Mouse (Mus musculus) MEL-GATA-1-ER (cell line): ENCODE results near the gene Crip2.

Source experiments
- DNase-seq: peaks from one replicate; pipeline ENCODE4 v3.0.0-alpha.2; 2012; ENCODE audit warnings: low read depth; ENCODE audit errors: extremely low read depth

Gene Crip2

GRCm38 (mm10) chr12:113139908-113140615 lies at the start of gene Crip2:
Gene Crip2, plus strand, starts transcription at chr12:113140236.
- DNase-seq, result peak; percentile 95

- no peak for DNase-seq
Observed at GRCm38 (mm10) chr12:113097040-113097439, 43.0 kb upstream of the Crip2 start.

- no peak for DNase-seq
Observed at GRCm38 (mm10) chr12:113097749-113098281, 42.2 kb upstream of the Crip2 start, which contains the start of gene Mta1. Gene Mta1, plus strand, starts transcription at chr12:113098278.

GRCm38 (mm10) chr12:113098530-113099151 lies 41.4 kb upstream of the Crip2 start:
- DNase-seq, result no peak

GRCm38 (mm10) chr12:113099470-113100237 lies 40.4 kb upstream of the Crip2 start:
- no peak for DNase-seq

- no peak for DNase-seq
Observed at GRCm38 (mm10) chr12:113100448-113101076, 39.5 kb upstream of the Crip2 start.

GRCm38 (mm10) chr12:113101251-113101960 lies 38.6 kb upstream of the Crip2 start:
- DNase-seq, result no peak

GRCm38 (mm10) chr12:113102461-113102860 lies 37.6 kb upstream of the Crip2 start:
- peak; percentile 53 for DNase-seq

- no peak for DNase-seq
Observed at GRCm38 (mm10) chr12:113103846-113104451, 36.1 kb upstream of the Crip2 start.

GRCm38 (mm10) chr12:113106386-113106785 lies 33.6 kb upstream of the Crip2 start:
- no peak for DNase-seq

- peak; percentile 99 for DNase-seq
Observed at GRCm38 (mm10) chr12:113107431-113108124, 32.5 kb upstream of the Crip2 start.

GRCm38 (mm10) chr12:113108528-113109283 lies 31.3 kb upstream of the Crip2 start:
- DNase-seq, result no peak

GRCm38 (mm10) chr12:113109801-113110200 lies 30.2 kb upstream of the Crip2 start:
- no peak for DNase-seq

GRCm38 (mm10) chr12:113114141-113114540 lies 25.9 kb upstream of the Crip2 start:
- no peak for DNase-seq

- DNase-seq, result no peak
Observed at GRCm38 (mm10) chr12:113114856-113115538, 25.0 kb upstream of the Crip2 start.

- DNase-seq, result peak; percentile 71
Observed at GRCm38 (mm10) chr12:113119516-113120410, 20.3 kb upstream of the Crip2 start.

GRCm38 (mm10) chr12:113124726-113125125 lies 15.3 kb upstream of the Crip2 start:
- DNase-seq, result no peak
